Mouse (Mus musculus) forebrain, embryonic 16.5 days (tissue): Measurements from ENCODE around the gene AW822073. TPM values are rescaled to one million over a fixed set of nuclear protein-coding genes. Genes with fewer than 3 reads are reported as not detected.
"Not testable (repeated sequence)": the region's sequence is repeated elsewhere in the genome, so short reads cannot be mapped to it uniquely, and the experiment has no call there.

ENCODE experiments used
- ATAC-seq: fragments of 200-750 bp; cut with Nextera tagmentation; 2 replicates; pipeline ENCODE4 v1.8.0; 2017; ENCODE audit warnings: mild to moderate bottlenecking, moderate library complexity
- H3K27ac ChIP-seq: fragments of 300-500 bp; sonication (generic); 2 replicates; pipeline ENCODE4 v1.5.1; 2014; ENCODE audit warnings: low read length, control low read depth
- H3K27me3 ChIP-seq: fragments of 300-500 bp; sonication (generic); replicated peaks from 2 replicates; pipeline ENCODE4 v1.6.1; 2014; ENCODE audit warnings: low read length; ENCODE audit not compliant: control insufficient read depth, insufficient read depth
- H3K36me3 ChIP-seq: fragments of 300-500 bp; sonication (generic); 2 replicates; pipeline ENCODE4 v1.6.1; 2014; ENCODE audit not compliant: control insufficient read depth, insufficient read depth
- H3K4me1 ChIP-seq: fragments of 300-500 bp; sonication (generic); replicated peaks from 2 replicates; pipeline ENCODE4 v1.6.1; 2014; ENCODE audit warnings: low read length; ENCODE audit not compliant: control insufficient read depth, insufficient read depth
- H3K4me2 ChIP-seq: fragments of 300-500 bp; sonication (generic); 2 replicates; pipeline ENCODE4 v1.6.1; 2014; ENCODE audit warnings: mild to moderate bottlenecking, low read length, control low read depth
- H3K4me3 ChIP-seq: fragments of 300-500 bp; sonication (generic); replicated peaks from 2 replicates; pipeline ENCODE4 v1.5.1; 2014; ENCODE audit warnings: mild to moderate bottlenecking, low read length, control low read depth
- H3K9ac ChIP-seq: fragments of 300-500 bp; sonication (generic); replicated peaks from 2 replicates; pipeline ENCODE4 v1.6.1; 2014; ENCODE audit warnings: low read depth, low read length, control low read depth
- H3K9me3 ChIP-seq: fragments of 300-500 bp; sonication (generic); 2 replicates; pipeline ENCODE4 v1.6.1; 2016; ENCODE audit warnings: low read length; ENCODE audit not compliant: control insufficient read depth
- WGBS: fragments of 180-500 bp; shearing (Covaris S2); extraction: QIAGEN DNeasy Blood & Tissue Kit; methylation state at CpG from one replicate; pipeline ENCODE4 v1.1.7; 2014; 5-methylcytosine and 5-hydroxymethylcytosine counted together
- polyA plus RNA-seq: library from polyadenylated mRNA; unstranded; fragments of >200 nt; fragmentation: Nextera tagmentation; extraction: Ambion mirVana; gene quantifications from 2 replicates; pipeline ENCODE4 v1.2.1, GENCODE M21; 2015

Gene AW822073
- polyA plus RNA-seq, 1 experiment from 2014 or later: not detected

- 86% methylated on average over 27 of the region's 31 CpGs for WGBS
- not testable (repeated sequence) for H3K4me3 ChIP-seq, H3K36me3 ChIP-seq, H3K4me1 ChIP-seq, H3K4me2 ChIP-seq, H3K27me3 ChIP-seq, H3K9me3 ChIP-seq, H3K9ac ChIP-seq, ATAC-seq, H3K27ac ChIP-seq
Observed at GRCm38 (mm10) chr10:58223972-58224805, 541 bp downstream of the AW822073 start.

- H3K27me3 ChIP-seq, H3K27ac ChIP-seq, H3K4me2 ChIP-seq, H3K9ac ChIP-seq, H3K36me3 ChIP-seq, H3K4me3 ChIP-seq, H3K9me3 ChIP-seq, ATAC-seq, H3K4me1 ChIP-seq: not testable (repeated sequence)
- 90% methylated on average over 3 of the region's 6 CpGs for WGBS
Observed at GRCm38 (mm10) chr10:58223161-58223560, 1.6 kb downstream of the AW822073 start.

GRCm38 (mm10) chr10:58221571-58221970 lies 3.2 kb downstream of the AW822073 start:
- H3K9ac ChIP-seq, H3K27me3 ChIP-seq, H3K9me3 ChIP-seq, ATAC-seq, H3K36me3 ChIP-seq, H3K27ac ChIP-seq, H3K4me1 ChIP-seq, H3K4me2 ChIP-seq, H3K4me3 ChIP-seq: not testable (repeated sequence)
- WGBS: 90% methylated on average over 2 of the region's 2 CpGs

DNA sequence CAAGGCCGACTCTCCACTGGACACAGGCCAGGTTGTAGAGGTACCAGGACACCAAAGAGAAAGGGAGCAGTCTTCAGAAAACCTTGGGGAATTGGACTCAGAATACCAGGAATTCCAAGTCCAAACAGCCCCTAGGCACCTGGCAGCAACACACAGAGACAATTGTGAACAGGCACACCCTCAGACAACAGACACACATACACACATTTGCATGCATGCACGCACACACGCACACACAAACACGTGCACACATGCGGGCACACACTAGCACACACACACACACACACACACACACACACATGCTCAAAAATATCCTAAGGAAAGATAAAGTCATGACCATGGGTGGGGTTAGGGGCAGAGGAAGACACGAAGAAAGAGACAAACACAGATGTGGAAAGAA lies 4.0 kb downstream of the AW822073 start:
- no peak for ATAC-seq
- Histone ChIP-seq H3K27ac (no peak overlapping the region), H3K4me3 (no peak overlapping the region), H3K4me2 (no peak overlapping the region), H3K9me3 (peaks cover 3% of the 10 kb centered on the region; the same call in 1 of the 2 replicates), H3K27me3 (0 out of 2 replicates have a peak, but pooled peaks cover 2% of the 10 kb centered on the region), H3K36me3 (no peaks in the 10 kb centered on the region), H3K9ac (no peak overlapping the region), H3K4me1 (no peaks in the 10 kb centered on the region)
- WGBS: 85% methylated on average over 6 of the region's 6 CpGs

DNA sequence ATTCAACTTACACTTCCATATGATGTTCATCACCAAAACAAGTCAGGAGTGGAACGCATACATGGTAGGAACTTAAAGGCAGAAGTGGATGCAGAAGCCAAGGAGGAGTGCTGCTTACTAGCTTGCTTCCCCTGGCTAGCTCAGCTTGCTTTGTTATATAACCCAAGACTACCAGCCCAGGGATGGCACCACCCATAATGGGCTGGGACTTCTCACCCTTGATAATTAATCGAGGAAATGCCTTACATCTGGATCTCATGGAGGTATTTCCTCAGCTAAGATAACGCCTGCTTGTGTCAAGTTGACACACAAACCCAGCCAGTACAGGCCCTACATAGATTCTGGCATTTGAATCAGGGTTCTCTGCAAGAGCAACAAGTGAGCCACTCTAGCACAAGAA lies 7.4 kb downstream of the AW822073 start:
- H3K4me2 ChIP-seq: no peak overlapping the region
- no peaks in the 10 kb centered on the region for H3K36me3 ChIP-seq
- H3K9ac ChIP-seq: no peak overlapping the region
- H3K4me1 ChIP-seq: no peaks in the 10 kb centered on the region
- H3K4me3 ChIP-seq: no peak overlapping the region
- 0 out of 2 replicates have a peak, but pooled peaks cover 2% of the 10 kb centered on the region for H3K27me3 ChIP-seq
- ATAC-seq: no peak
- no peak overlapping the region for H3K27ac ChIP-seq
- 88% methylated on average over 3 of the region's 3 CpGs for WGBS
- peaks cover 3% of the 10 kb centered on the region; the same call in 1 of the 2 replicates for H3K9me3 ChIP-seq

DNA sequence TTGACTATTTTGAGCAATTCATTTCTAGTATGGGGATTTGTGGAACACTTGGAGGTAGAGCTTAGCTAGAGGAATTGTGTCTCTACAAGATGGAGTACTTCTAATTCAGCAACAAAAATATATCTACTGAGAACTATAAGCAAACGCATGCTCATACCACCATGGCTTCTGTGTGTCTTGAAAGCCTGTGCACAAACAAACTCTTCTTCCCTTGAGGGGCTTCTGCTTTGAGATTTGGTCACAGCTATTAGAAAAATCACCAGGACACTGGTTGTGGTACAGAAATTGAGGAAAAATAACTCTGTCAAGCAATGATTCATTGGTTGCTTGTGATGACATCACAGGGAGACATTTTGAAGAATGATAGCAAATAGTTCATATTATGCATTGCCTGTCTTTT lies 9.4 kb downstream of the AW822073 start:
- Histone ChIP-seq H3K27ac (no peak overlapping the region), H3K4me1 (no peaks in the 10 kb centered on the region), H3K9me3 (peaks cover 3% of the 10 kb centered on the region; the same call in 1 of the 2 replicates), H3K27me3 (0 out of 2 replicates have a peak, but pooled peaks cover 2% of the 10 kb centered on the region), H3K4me2 (no peak overlapping the region), H3K9ac (no peak overlapping the region), H3K36me3 (no peaks in the 10 kb centered on the region), H3K4me3 (no peak overlapping the region)
- WGBS: 93% methylated on average over 1 of the region's 1 CpGs
- no peak for ATAC-seq

DNA sequence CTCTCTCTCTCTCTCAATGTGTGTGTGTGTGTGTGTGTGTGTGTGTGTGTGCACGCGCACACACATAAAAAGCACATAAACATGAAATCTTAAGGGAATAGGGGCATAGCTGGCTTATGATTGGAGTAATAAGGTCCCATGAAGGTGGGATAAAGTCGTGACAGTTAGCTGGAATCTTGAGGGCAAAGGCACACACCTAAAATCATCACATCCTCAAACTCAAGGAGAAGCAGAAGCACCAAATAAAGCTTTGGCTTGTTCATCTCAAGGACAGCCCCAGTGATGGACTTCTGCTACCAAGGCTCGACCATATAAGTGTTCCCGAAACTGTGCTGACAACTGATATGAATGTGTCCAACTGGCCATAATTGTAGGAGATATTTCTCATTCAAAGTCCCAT lies 9.8 kb downstream of the AW822073 start:
- Histone ChIP-seq H3K4me2 (no peak overlapping the region), H3K36me3 (no peaks in the 10 kb centered on the region), H3K27ac (no peak overlapping the region), H3K9ac (no peak overlapping the region), H3K9me3 (peaks cover 3% of the 10 kb centered on the region; the same call in 1 of the 2 replicates), H3K4me3 (no peak overlapping the region), H3K27me3 (0 out of 2 replicates have a peak, but pooled peaks cover 2% of the 10 kb centered on the region), H3K4me1 (no peaks in the 10 kb centered on the region)
- 83% methylated on average over 5 of the region's 5 CpGs for WGBS
- ATAC-seq: no peak

DNA sequence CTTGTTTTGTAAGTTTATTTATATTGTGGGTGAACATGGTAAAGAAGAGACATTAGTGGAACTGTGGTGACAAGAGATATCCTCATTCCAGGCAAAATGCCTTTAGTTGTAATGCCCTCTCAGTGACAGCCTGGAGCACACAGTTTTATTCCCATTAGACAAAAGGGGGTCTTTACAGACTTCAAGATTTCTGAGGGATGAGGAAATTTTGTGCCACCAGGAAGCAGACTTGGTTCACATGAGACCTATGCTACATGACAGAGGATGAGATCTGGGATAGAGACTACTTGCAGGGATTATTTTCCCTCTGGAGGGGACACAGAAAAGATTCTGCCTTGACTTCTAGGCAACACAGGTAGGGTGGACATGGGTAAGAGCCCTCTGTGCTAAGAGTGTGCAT lies 10.2 kb downstream of the AW822073 start:
- Histone ChIP-seq H3K9ac (no peak overlapping the region), H3K4me1 (no peaks in the 10 kb centered on the region), H3K27ac (no peak overlapping the region), H3K4me2 (no peak overlapping the region), H3K36me3 (no peaks in the 10 kb centered on the region), H3K4me3 (no peak overlapping the region), H3K27me3 (0 out of 2 replicates have a peak, but pooled peaks cover 2% of the 10 kb centered on the region), H3K9me3 (peaks cover 3% of the 10 kb centered on the region; the same call in 1 of the 2 replicates)
- ATAC-seq: no peak

- WGBS: 79% methylated on average over 7 of the region's 7 CpGs
- H3K9ac ChIP-seq: no peak overlapping the region
Observed at GRCm38 (mm10) chr10:58212230-58212629, 12.5 kb downstream of the AW822073 start.

More at GRCm38 (mm10) chr10:58212230-58212629, 12.5 kb downstream of the AW822073 start:
- H3K9me3 ChIP-seq: peaks cover 3% of the 10 kb centered on the region; the same call in 1 of the 2 replicates
- H3K36me3 ChIP-seq: no peaks in the 10 kb centered on the region
- ATAC-seq: no peak
- no peaks in the 10 kb centered on the region for H3K27me3 ChIP-seq
- H3K4me1 ChIP-seq: no peaks in the 10 kb centered on the region
- H3K4me2 ChIP-seq: no peak overlapping the region
- no peak overlapping the region for H3K27ac ChIP-seq
- no peak overlapping the region for H3K4me3 ChIP-seq
